Comparison of ENCODE assay signal across 1 mouse cellular context in the genomic region with DNA sequence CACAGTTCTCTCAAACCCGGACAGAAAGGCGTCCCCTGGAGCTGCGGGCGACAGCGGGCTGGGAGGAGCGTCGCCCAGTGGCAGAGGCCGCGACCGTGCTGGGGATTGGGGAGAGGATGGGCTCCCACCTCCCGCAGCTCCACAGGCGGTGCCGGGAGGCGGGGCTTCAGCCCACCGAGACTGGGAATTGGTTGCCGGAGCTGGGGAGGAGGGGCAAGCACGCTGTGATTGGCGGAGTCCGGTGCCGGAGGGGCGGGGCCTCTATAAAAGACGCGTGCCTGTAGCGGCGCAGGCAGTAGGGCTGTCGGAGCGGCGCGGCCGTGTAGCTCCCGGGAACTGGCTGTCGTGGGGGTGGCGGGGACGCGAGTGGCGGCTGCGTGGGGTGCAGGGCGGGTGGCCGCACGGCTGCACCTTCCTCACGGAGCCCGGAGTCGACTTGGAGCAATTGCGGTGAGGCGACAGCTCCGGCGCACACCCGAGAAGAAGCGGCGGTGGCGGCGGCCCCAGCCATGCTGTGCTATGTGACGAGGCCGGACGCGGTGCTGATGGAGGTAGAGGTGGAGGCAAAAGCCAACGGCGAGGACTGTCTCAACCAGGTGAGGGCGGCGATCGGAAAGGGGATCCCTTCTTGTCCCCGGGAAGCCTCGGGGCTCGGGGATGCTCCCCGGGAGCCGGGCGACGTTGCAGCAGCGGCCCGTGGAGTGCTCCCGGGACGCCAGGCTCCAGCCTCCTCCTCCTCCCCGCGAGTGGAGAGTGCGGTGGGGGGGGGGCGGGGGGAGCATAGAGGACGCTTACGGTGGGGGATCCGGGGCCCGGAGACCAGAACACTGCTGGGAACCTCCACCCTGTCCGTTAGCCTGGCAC.
A peak's percentile ranks its signal among the peaks of the same experiment; 100 is the strongest.
TF ChIP-seq lines count a peak whose summit lies in the region.

A gene (plus strand): TSS at position 295 of the 864 bp plus-strand sequence.

TF ChIP-seq in MEL, 35 proteins besides CTCF, POLR2A, EP300 and RAD21 (continued from another document):
- TF ChIP-seq TBP (IDR thresholded peaks at IDR 0.05; ENCODE audit: low read depth, low read length) (peak; percentile 97), MAFK (IDR thresholded peaks at IDR 0.05; ENCODE audit: borderline replicate concordance, low read depth, low read length) (no peak), ZMIZ1 (IDR thresholded peaks at IDR 0.05; ENCODE audit: low read depth, low read length) (peak; percentile 98), BHLHE40 (IDR thresholded peaks at IDR 0.05; ENCODE audit: borderline replicate concordance, low read depth, low read length) (peak; percentile 30; the same call in 1 of the 2 replicates), USF2 (IDR thresholded peaks at IDR 0.05; ENCODE audit: borderline replicate concordance in 1 of 2, insufficient read depth in 1 of 2, low read depth in 1 of 2, low read length in 2 of 2) (no peak), KAT2A (conservative IDR thresholded peaks at IDR 0.05; ENCODE audit: low read depth, low read length) (no peak), ZC3H11A (IDR thresholded peaks at IDR 0.05; ENCODE audit: low read depth, low read length) (no peak), MAZ (IDR thresholded peaks at IDR 0.05; ENCODE audit: low read depth, low read length) (no peak), CHD1 (IDR thresholded peaks at IDR 0.05; ENCODE audit: low read depth, low read length) (no peak), MXI1 (IDR thresholded peaks at IDR 0.05; ENCODE audit: low read depth, low read length) (peak; percentile 65), USF1 (IDR thresholded peaks at IDR 0.05; ENCODE audit: low read depth, low read length) (no peak), NRF1 (IDR thresholded peaks at IDR 0.05; ENCODE audit: insufficient read depth, low read depth, low read length, poor library complexity, severe bottlenecking) (peak; percentile 26; the same call in 1 of the 2 replicates), UBTF (IDR thresholded peaks at IDR 0.05; ENCODE audit: borderline replicate concordance, insufficient read depth, low read depth, low read length) (no peak), JUND (IDR thresholded peaks at IDR 0.05; ENCODE audit: low read depth, low read length) (no peak), ZNF384 (IDR thresholded peaks at IDR 0.05; ENCODE audit: low read depth, low read length) (no peak), ZKSCAN1 (IDR thresholded peaks at IDR 0.05; ENCODE audit: low read depth, low read length) (no peak), GABPA (IDR thresholded peaks at IDR 0.05; ENCODE audit: low read depth, low read length) (no peak), MAX (IDR thresholded peaks at IDR 0.05; ENCODE audit: low read length) (peak; percentile 36)
